Mouse (Mus musculus) forelimb bud, embryonic 11.5 days (tissue): ENCODE results near the gene Stpg3.
A peak's percentile ranks its signal among the peaks of the same experiment; 100 is the strongest.

Experiments
- DNase-seq: peaks from one replicate; pipeline ENCODE4 v3.0.0-alpha.2; 2012; ENCODE audit warnings: low read depth, low spot score

Gene Stpg3

GRCm38 (mm10) chr2:25210686-25211085 lies 3.8 kb downstream of the Stpg3 start:
- DNase-seq = no peak

- DNase-seq = no peak
Measured at GRCm38 (mm10) chr2:25207593-25207992, 6.8 kb downstream of the Stpg3 start.

GRCm38 (mm10) chr2:25203631-25204214 lies 10.7 kb downstream of the Stpg3 start:
- DNase-seq = no peak

GRCm38 (mm10) chr2:25200631-25201030 lies 13.8 kb downstream of the Stpg3 start:
- no peak for DNase-seq

- DNase-seq = no peak
Measured at GRCm38 (mm10) chr2:25197946-25198345, 16.5 kb downstream of the Stpg3 start.

- DNase-seq = no peak
Measured at GRCm38 (mm10) chr2:25197191-25197590, 17.2 kb downstream of the Stpg3 start.

- DNase-seq = peak; percentile 39
Measured at GRCm38 (mm10) chr2:25196172-25196954, 18.1 kb downstream of the Stpg3 start, which contains the start of gene Tor4a. TSS of gene Tor4a (minus strand) at chr2:25196886.

GRCm38 (mm10) chr2:25195211-25196156 lies 19.0 kb downstream of the Stpg3 start:
- DNase-seq = no peak

GRCm38 (mm10) chr2:25194486-25195171 lies 19.8 kb downstream of the Stpg3 start:
- no peak for DNase-seq

- no peak for DNase-seq
Measured at GRCm38 (mm10) chr2:25194006-25194405, 20.4 kb downstream of the Stpg3 start.

- peak; percentile 88 for DNase-seq
Measured at GRCm38 (mm10) chr2:25193330-25193770, 21.1 kb downstream of the Stpg3 start.

- DNase-seq = no peak
Measured at GRCm38 (mm10) chr2:25187841-25188240, 26.6 kb downstream of the Stpg3 start.

- no peak for DNase-seq
Measured at GRCm38 (mm10) chr2:25186575-25186930, 27.9 kb downstream of the Stpg3 start.

- DNase-seq = peak; percentile 64
Measured at GRCm38 (mm10) chr2:25185625-25186574, 28.5 kb downstream of the Stpg3 start.

- no peak for DNase-seq
Measured at GRCm38 (mm10) chr2:25184496-25184895, 29.9 kb downstream of the Stpg3 start.

- no peak for DNase-seq
Measured at GRCm38 (mm10) chr2:25183336-25183735, 31.1 kb downstream of the Stpg3 start.

- no peak for DNase-seq
Measured at GRCm38 (mm10) chr2:25182664-25183063, 31.8 kb downstream of the Stpg3 start.

- no peak for DNase-seq
Measured at GRCm38 (mm10) chr2:25181891-25182397, 32.5 kb downstream of the Stpg3 start.

GRCm38 (mm10) chr2:25180973-25181890 lies 33.2 kb downstream of the Stpg3 start:
- DNase-seq = peak; percentile 38
